Mouse (Mus musculus) myocyte (in vitro differentiated cells): ENCODE results near the gene Tmsb4x.

Experiments
- CEBPB ChIP-seq: IDR thresholded peaks from 2 replicates; pipeline ENCODE4 v1.6.1; 2011; ENCODE audit warnings: mild to moderate bottlenecking, moderate library complexity; ENCODE audit not compliant: poor library complexity, insufficient read depth, severe bottlenecking
- E2F4 ChIP-seq: IDR thresholded peaks from one replicate; pipeline ENCODE4 v1.6.1; 2011; ENCODE audit warnings: mild to moderate bottlenecking, control low read depth, moderate library complexity; ENCODE audit not compliant: insufficient read depth
- MAX ChIP-seq: IDR thresholded peaks from one replicate; pipeline ENCODE4 v1.6.1; 2011; ENCODE audit warnings: low read depth, mild to moderate bottlenecking, control low read depth
- MYOD1 ChIP-seq, 3 experiments: IDR thresholded peaks; one replicate each; pipeline ENCODE4 v1.6.1; 2011; ENCODE audit warnings: control low read depth in 2 of 3, low read depth in 2 of 3, mild to moderate bottlenecking in 2 of 3, moderate library complexity in 1 of 3; ENCODE audit not compliant: insufficient read length in 2 of 3, control insufficient read depth in 1 of 3
- MYOG ChIP-seq, 3 experiments: IDR thresholded peaks; one replicate each; pipeline ENCODE4 v1.6.1; 2011; ENCODE audit warnings: control low read depth in 2 of 3, low read depth in 2 of 3, mild to moderate bottlenecking in 2 of 3; ENCODE audit not compliant: insufficient read length in 2 of 3, control insufficient read depth in 1 of 3, insufficient read depth in 1 of 3
- POLR2A ChIP-seq: IDR thresholded peaks from one replicate; pipeline ENCODE4 v1.6.1; 2011; ENCODE audit warnings: low read depth, mild to moderate bottlenecking, control low read depth, moderate library complexity; ENCODE audit not compliant: insufficient read length
- POLR2AphosphoS2 ChIP-seq: IDR thresholded peaks from one replicate; pipeline ENCODE4 v1.6.1; 2011; ENCODE audit warnings: low read depth, control low read depth; ENCODE audit not compliant: insufficient read length
- REST ChIP-seq: IDR thresholded peaks from one replicate; pipeline ENCODE4 v1.6.1; 2011; ENCODE audit warnings: mild to moderate bottlenecking, control low read depth, moderate library complexity; ENCODE audit not compliant: insufficient read depth, insufficient read length
- TCF12 ChIP-seq: IDR thresholded peaks from one replicate; pipeline ENCODE4 v1.6.1; 2011; ENCODE audit warnings: mild to moderate bottlenecking, control low read depth; ENCODE audit not compliant: poor library complexity, insufficient read depth, severe bottlenecking
- TCF3 ChIP-seq: IDR thresholded peaks from one replicate; pipeline ENCODE4 v1.6.1; 2011; ENCODE audit warnings: low read depth, control low read depth; ENCODE audit not compliant: insufficient read length
- USF1 ChIP-seq: IDR thresholded peaks from one replicate; pipeline ENCODE4 v1.6.1; 2011; ENCODE audit warnings: low read depth, mild to moderate bottlenecking, control low read depth, moderate library complexity

- TF ChIP-seq POLR2A, result no peak
- TF ChIP-seq USF1, result no peak
- TF ChIP-seq POLR2AphosphoS2, result no peak
- TF ChIP-seq MAX, result no peak
- no peak for TF ChIP-seq CEBPB
- TF ChIP-seq MYOG (IDR thresholded peaks at IDR 0.05; ENCODE audit: control insufficient read depth in 1 of 3, insufficient read depth in 1 of 3, insufficient read length in 2 of 3, low read depth in 2 of 3), result no peak
- no peak for TF ChIP-seq MYOD1 (IDR thresholded peaks at IDR 0.05; ENCODE audit: control insufficient read depth in 1 of 3, insufficient read length in 2 of 3, low read depth in 2 of 3)
- TF ChIP-seq TCF12, result no peak
- TF ChIP-seq E2F4, result no peak
- TF ChIP-seq TCF3, result no peak
- TF ChIP-seq REST, result no peak
Measured at GRCm38 (mm10) chrX:167175319-167175718, 33.8 kb downstream of the Tmsb4x start.
